Mouse (Mus musculus) embryonic facial prominence, embryonic 15.5 days (tissue): ENCODE measurements around the gene Ccdc63. TPM values are rescaled to one million over a fixed set of nuclear protein-coding genes. Genes with fewer than 3 reads are reported as not detected.
A peak's percentile ranks its signal among the peaks of the same experiment; 100 is the strongest.
"Not testable (repeated sequence)": the region's sequence is repeated elsewhere in the genome, so short reads cannot be mapped to it uniquely, and the experiment has no call there.

Experiments
- ATAC-seq: fragments of 200-750 bp; cut with Nextera tagmentation; 2 replicates; pipeline ENCODE4 v1.8.0; 2017; ENCODE audit warnings: low read depth, moderate TSS enrichment; ENCODE audit not compliant: insufficient number of reproducible peaks, low FRiP score, low TSS enrichment
- H3K27ac ChIP-seq: fragments of 300-500 bp; sonication (generic); replicated peaks from 2 replicates; pipeline ENCODE4 v1.5.1; 2015; ENCODE audit warnings: mild to moderate bottlenecking, inconsistent platforms
- H3K27me3 ChIP-seq: fragments of 300-500 bp; sonication (generic); 2 replicates; pipeline ENCODE4 v1.6.1; 2015; ENCODE audit warnings: inconsistent platforms
- H3K36me3 ChIP-seq: fragments of 300-500 bp; sonication (generic); 2 replicates; pipeline ENCODE4 v1.6.1; 2015; ENCODE audit warnings: mild to moderate bottlenecking, inconsistent platforms
- H3K4me1 ChIP-seq: fragments of 300-500 bp; sonication (generic); 2 replicates; pipeline ENCODE4 v1.6.1; 2015; ENCODE audit warnings: inconsistent platforms
- H3K4me2 ChIP-seq: fragments of 300-500 bp; sonication (generic); replicated peaks from 2 replicates; pipeline ENCODE4 v1.6.1; 2015; ENCODE audit warnings: mild to moderate bottlenecking, inconsistent platforms
- H3K4me3 ChIP-seq: fragments of 300-500 bp; sonication (generic); replicated peaks from 2 replicates; pipeline ENCODE4 v1.5.1; 2015; ENCODE audit warnings: mild to moderate bottlenecking, inconsistent platforms
- H3K9ac ChIP-seq: fragments of 300-500 bp; sonication (generic); 2 replicates; pipeline ENCODE4 v1.6.1; 2015; ENCODE audit warnings: inconsistent platforms
- H3K9me3 ChIP-seq: fragments of 300-500 bp; sonication (generic); replicated peaks from 2 replicates; pipeline ENCODE4 v1.6.1; 2016; ENCODE audit warnings: inconsistent platforms
- WGBS: fragments of 180-500 bp; shearing (Covaris S2); methylation state at CpG from one replicate; pipeline ENCODE4 v1.1.7; 2015; 5-methylcytosine and 5-hydroxymethylcytosine counted together
- polyA plus RNA-seq: library from polyadenylated mRNA; unstranded; fragments of >200 nt; fragmentation: Nextera tagmentation; extraction: Ambion mirVana; gene quantifications from 2 replicates; pipeline ENCODE4 v1.2.1, GENCODE M21; 2015

Ccdc63 gene
- polyA plus RNA-seq, 1 experiment from 2014 or later, result 0.24 TPM

- Histone ChIP-seq H3K9me3 (no peaks in the 10 kb centered on the region), H3K27ac (peak overlapping the region; percentile 51; the same call in 1 of the 2 replicates), H3K4me3 (no peak overlapping the region), H3K36me3 (peaks cover 46% of the 10 kb centered on the region), H3K27me3 (no peaks in the 10 kb centered on the region), H3K4me2 (no peak overlapping the region), H3K4me1 (peaks cover 63% of the 10 kb centered on the region), H3K9ac (no peak overlapping the region)
- WGBS, result 38% methylated on average over 6 of the region's 6 CpGs
- ATAC-seq, result no peak
These were observed 24.8 kb upstream of the Ccdc63 start for GRCm38 (mm10) chr5:122165233-122165915.

GRCm38 (mm10) chr5:122164011-122164410 is 23.4 kb upstream of the Ccdc63 start:
- WGBS, result 58% methylated on average over 3 of the region's 3 CpGs
- Histone ChIP-seq H3K9ac (no peak overlapping the region), H3K36me3 (peaks cover 35% of the 10 kb centered on the region)

DNA sequence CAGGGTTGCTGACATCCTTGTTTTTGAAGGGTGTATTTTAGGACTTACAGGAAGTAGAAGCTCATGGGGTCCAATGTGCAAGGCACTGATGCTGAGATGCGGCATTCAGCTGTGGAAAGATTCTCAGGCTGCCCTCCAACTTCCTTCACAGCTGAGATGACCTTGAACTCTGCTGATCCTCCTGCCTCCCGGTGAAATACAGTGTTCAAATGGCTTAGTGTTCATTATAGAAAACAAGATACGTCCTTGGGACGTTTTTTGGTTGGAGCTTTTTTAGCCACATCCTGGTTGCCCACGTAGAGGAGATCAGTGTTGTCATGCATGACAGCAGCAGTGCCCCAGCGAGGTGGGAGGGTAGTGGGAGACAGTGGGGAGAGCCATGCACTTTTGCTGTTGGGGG is 22.6 kb upstream of the Ccdc63 start:
- WGBS, result 37% methylated on average over 6 of the region's 6 CpGs
- Histone ChIP-seq H3K4me2 (no peak overlapping the region; the same call in 1 of the 2 replicates), H3K27ac (no peak overlapping the region), H3K4me3 (no peak overlapping the region), H3K27me3 (no peaks in the 10 kb centered on the region), H3K36me3 (peaks cover 28% of the 10 kb centered on the region), H3K9me3 (no peaks in the 10 kb centered on the region), H3K9ac (no peak overlapping the region), H3K4me1 (peaks cover 75% of the 10 kb centered on the region)
- no peak for ATAC-seq

More at GRCm38 (mm10) chr5:122164011-122164410, 23.4 kb upstream of the Ccdc63 start:
- H3K27ac ChIP-seq, result no peak overlapping the region
- no peak for ATAC-seq
- H3K4me2 ChIP-seq, result no peak overlapping the region
- H3K9me3 ChIP-seq, result no peaks in the 10 kb centered on the region
- H3K27me3 ChIP-seq, result no peaks in the 10 kb centered on the region
- H3K4me3 ChIP-seq, result no peak overlapping the region
- peaks cover 75% of the 10 kb centered on the region for H3K4me1 ChIP-seq

DNA sequence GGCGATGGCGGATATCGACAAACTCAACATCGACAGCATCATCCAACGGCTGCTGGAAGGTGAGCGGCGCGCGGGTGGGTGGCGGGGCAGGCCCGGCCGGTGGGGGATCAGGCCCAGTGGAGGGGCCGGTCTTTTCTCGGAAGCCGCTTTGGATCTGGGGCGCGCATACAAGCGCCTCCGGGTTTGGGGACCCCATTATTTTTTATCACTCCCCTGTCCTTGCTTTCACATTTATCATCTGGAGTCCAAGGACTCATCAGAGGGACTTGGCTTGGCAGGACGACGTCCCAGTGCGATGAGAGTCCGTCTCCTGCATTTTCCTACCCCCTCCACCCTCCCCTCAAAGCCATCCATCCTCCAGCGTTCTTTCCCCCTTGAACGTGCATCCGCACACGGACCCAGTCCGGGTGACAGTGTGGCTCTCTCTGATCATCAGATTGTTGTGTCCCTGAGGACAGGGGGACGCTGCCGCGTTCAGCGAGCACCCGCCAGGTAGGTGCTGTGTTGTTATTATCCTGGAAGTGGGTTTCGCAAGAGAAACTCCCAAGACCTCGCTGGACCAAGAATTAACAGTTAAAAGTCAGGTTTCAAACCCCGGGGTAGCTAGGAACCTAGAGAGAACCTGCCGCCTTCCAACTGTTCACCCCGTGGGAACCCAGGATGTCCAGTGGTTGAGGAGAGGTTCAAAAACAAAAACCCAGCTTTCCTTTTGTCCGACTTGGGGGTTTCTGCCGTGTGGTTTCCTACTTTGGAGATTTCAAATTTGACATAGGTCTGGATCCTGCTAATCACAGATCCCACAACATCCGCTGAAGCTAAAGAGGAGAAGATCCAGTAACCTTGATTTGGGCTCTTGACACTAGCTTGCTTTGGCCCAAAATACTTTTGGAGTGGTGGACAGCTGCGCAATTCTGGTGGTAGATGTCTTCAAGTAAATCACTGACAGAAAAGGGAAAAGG is 18.2 kb upstream of the Ccdc63 start:
- peak overlapping the region; percentile 65 for H3K4me2 ChIP-seq
- peak; percentile 17; the same call in 1 of the 2 replicates for ATAC-seq
- WGBS, result 1% methylated on average over 42 of the region's 42 CpGs
- H3K27ac ChIP-seq, result peak overlapping the region; percentile 76
- peak overlapping the region; percentile 85 for H3K4me3 ChIP-seq
- H3K9ac ChIP-seq, result peak overlapping the region; percentile 88
- no peaks in the 10 kb centered on the region for H3K27me3 ChIP-seq
- H3K4me1 ChIP-seq, result peaks cover 62% of the 10 kb centered on the region
- H3K9me3 ChIP-seq, result no peaks in the 10 kb centered on the region
- H3K36me3 ChIP-seq, result peaks cover 10% of the 10 kb centered on the region; the same call in 1 of the 2 replicates

DNA sequence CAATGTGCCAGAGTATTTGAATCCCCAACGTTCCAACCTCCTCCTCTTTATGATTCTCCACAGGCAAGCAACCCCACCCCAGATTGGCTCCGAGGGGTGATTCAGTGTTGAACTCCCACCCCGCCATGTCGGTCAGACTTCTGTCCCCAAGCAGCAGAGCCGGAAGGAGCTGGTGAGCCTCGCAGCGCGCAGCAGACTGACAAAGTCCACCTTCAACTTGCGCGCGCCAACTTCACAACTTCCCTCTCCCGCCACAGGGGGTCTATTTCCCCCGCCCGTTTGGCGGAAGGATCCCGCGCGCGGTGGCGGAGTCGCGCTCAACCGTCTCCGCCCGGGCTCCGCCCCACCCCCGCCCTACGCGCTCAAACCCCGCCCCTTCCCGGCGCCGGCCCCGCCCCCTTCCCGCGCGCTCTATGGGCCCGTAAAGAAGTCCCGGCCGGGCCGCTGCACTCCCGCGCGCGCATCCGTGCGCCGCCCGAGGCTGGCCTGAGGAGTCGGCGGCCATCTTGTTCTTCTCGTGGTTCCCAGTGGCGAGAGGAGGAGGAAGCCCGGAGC is 17.3 kb upstream of the Ccdc63 start, which contains the start of gene Ppp1cc:
TSS of gene Ppp1cc (plus strand) at position 452 of the 555 bp plus-strand sequence.
- peak; percentile 93 for ATAC-seq
- under 1% methylated on average over 47 of the region's 54 CpGs for WGBS
- Histone ChIP-seq H3K4me1 (peaks cover 52% of the 10 kb centered on the region), H3K4me3 (peak within 1 kb of the TSS; percentile 85), H3K9ac (peak within 1 kb of the TSS; percentile 88), H3K9me3 (no peaks in the 10 kb centered on the region), H3K36me3 (peaks cover 6% of the 10 kb centered on the region; the same call in 1 of the 2 replicates), H3K27ac (peak within 1 kb of the TSS; percentile 91), H3K4me2 (peak within 1 kb of the TSS; percentile 65), H3K27me3 (no peaks in the 10 kb centered on the region)

- WGBS, result 68% methylated on average over 2 of the region's 2 CpGs
- peaks cover 38% of the 10 kb centered on the region for H3K4me1 ChIP-seq
- H3K9ac ChIP-seq, result no peak overlapping the region
- no peaks in the 10 kb centered on the region for H3K9me3 ChIP-seq
- H3K27me3 ChIP-seq, result no peaks in the 10 kb centered on the region
- H3K27ac ChIP-seq, result no peak overlapping the region
- no peak overlapping the region for H3K4me3 ChIP-seq
- no peak overlapping the region for H3K4me2 ChIP-seq
- H3K36me3 ChIP-seq, result 0 out of 2 replicates have a peak, but pooled peaks cover 3% of the 10 kb centered on the region
- ATAC-seq, result no peak
These were observed 15.9 kb upstream of the Ccdc63 start for GRCm38 (mm10) chr5:122156486-122156885.

DNA sequence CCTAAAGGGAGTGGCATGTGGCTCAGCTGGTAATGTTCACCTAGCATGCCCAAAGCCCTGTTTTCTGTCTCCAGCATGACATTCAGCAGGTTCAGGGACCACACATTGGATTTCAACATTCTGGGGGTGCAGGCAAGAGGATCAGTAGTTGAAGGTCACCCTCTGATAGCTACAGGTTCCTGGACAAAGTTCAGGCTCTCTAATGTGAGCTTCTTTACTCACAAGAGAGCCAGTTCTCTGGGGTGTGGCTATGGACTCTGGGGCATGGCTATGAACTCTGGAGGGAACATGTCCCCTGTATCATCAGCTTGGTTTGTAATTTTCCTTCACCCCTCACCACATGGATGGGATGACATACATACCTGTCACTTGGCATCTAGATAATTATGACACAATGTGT is 15.0 kb upstream of the Ccdc63 start:
- no peak overlapping the region for H3K4me2 ChIP-seq
- H3K27ac ChIP-seq, result no peak overlapping the region
- peaks cover 30% of the 10 kb centered on the region for H3K4me1 ChIP-seq
- no peaks in the 10 kb centered on the region for H3K9me3 ChIP-seq
- no peak overlapping the region for H3K4me3 ChIP-seq
- H3K27me3 ChIP-seq, result no peaks in the 10 kb centered on the region
- no peaks in the 10 kb centered on the region for H3K36me3 ChIP-seq
- no peak overlapping the region for H3K9ac ChIP-seq
- no peak for ATAC-seq

DNA sequence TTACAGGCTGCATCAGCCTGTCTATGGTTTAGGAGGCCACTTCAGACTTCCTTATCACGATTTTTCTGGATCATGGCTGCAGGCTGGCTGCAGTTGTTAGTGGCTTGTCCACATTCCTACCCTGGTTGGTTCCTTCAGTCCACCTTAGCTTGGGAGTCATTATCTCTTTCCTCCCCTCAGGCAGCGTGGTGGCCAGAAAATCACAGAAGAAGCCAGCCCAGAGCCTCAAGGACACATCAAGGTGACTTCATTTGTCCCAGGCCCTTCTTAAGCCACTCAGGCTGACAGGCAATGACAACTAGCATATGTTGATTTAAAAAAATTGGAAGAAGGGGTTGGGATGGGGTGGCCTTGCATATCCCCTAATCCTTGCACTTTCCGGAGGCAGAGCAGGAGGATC is 14.2 kb upstream of the Ccdc63 start:
- Histone ChIP-seq H3K9me3 (no peaks in the 10 kb centered on the region), H3K4me1 (peaks cover 21% of the 10 kb centered on the region), H3K4me2 (no peak overlapping the region), H3K27ac (no peak overlapping the region), H3K36me3 (no peaks in the 10 kb centered on the region), H3K27me3 (no peaks in the 10 kb centered on the region), H3K4me3 (no peak overlapping the region), H3K9ac (no peak overlapping the region)
- ATAC-seq, result no peak
- 62% methylated on average over 3 of the region's 3 CpGs for WGBS

DNA sequence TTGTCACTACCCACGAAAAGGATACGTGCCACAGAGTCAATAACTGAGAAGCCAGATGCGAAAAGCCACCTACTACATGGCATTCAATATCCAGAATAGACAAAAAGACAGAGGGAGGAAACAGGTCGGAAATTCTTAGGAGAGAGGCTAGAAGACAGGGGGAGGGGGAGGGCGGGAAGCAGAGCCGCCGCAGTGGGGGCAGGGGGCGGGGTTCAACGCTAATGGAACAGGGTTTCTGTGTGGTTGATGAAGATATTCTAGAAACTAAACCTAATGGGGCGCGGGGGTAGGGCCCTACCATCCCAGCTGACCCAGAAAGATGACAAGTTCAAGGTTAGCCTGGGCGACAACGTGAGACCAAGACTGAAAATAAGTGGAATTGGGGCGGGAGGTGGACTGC is 13.4 kb upstream of the Ccdc63 start:
- ATAC-seq, result no peak
- Histone ChIP-seq H3K36me3 (no peaks in the 10 kb centered on the region), H3K27ac (no peak overlapping the region), H3K27me3 (no peaks in the 10 kb centered on the region), H3K4me1 (peaks cover 15% of the 10 kb centered on the region), H3K4me2 (no peak overlapping the region), H3K4me3 (no peak overlapping the region), H3K9ac (no peak overlapping the region), H3K9me3 (no peaks in the 10 kb centered on the region)
- 32% methylated on average over 12 of the region's 14 CpGs for WGBS

- whole genome bisulfite sequencing, result 82% methylated on average over 5 of the region's 5 CpGs
- H3K36me3 ChIP-seq, H3K4me2 ChIP-seq, ATAC-seq, H3K27ac ChIP-seq, H3K27me3 ChIP-seq, H3K4me3 ChIP-seq, H3K9me3 ChIP-seq, H3K9ac ChIP-seq: not testable (repeated sequence)
- H3K4me1 ChIP-seq, result peaks cover 12% of the 10 kb centered on the region
These were observed 11.9 kb upstream of the Ccdc63 start for GRCm38 (mm10) chr5:122152508-122152907.

DNA sequence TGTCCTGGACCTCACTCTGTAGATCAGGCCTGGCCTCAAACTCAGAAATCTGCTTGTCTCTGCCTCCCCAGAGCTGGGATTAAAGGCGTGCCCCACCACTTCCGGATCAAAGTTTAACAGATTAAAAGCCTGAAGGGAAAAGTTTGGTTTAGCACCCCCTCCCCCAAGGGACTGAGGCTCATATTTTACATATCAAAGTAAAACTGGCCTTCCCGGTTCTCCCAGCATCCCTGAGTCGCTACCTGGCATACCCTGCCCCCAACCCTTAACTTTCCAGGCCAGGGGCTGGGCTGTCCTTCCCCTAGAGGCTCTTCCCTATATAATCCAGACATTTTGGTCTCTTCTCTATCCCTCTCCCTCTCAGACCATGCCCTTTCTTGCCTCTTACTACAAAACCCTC is 8.6 kb upstream of the Ccdc63 start:
- no peak overlapping the region for H3K9ac ChIP-seq
- H3K4me2 ChIP-seq, result no peak overlapping the region
- H3K36me3 ChIP-seq, result no peaks in the 10 kb centered on the region
- H3K4me1 ChIP-seq, result peaks cover 13% of the 10 kb centered on the region
- no peak overlapping the region for H3K27ac ChIP-seq
- no peaks in the 10 kb centered on the region for H3K27me3 ChIP-seq
- H3K4me3 ChIP-seq, result no peak overlapping the region
- H3K9me3 ChIP-seq, result no peaks in the 10 kb centered on the region
- 52% methylated on average over 4 of the region's 4 CpGs for WGBS
- ATAC-seq, result no peak
